Mouse (Mus musculus): ENCODE results near the gene Hapln1. TPM values are rescaled to one million over a fixed set of nuclear protein-coding genes. Genes with fewer than 3 reads are reported as not detected.

Hapln1 gene
- polyA plus RNA-seq, 1 experiment: 0.10 TPM

GRCm38 (mm10) chr13:89564518-89564917 is 24.9 kb downstream of the Hapln1 start:
- TF ChIP-seq POLR2A (IDR thresholded peaks at IDR 0.05; ENCODE audit: control insufficient read depth, low read depth, low read length): no peak
- no peak for TF ChIP-seq CTCF (IDR thresholded peaks at IDR 0.05; ENCODE audit: control insufficient read depth, insufficient read depth, insufficient replicate concordance, low read depth, low read length)
- no peak overlapping the region for H3K27ac ChIP-seq (ENCODE audit: control insufficient read depth, insufficient read depth, low read depth, low read length)
- H3K27me3 ChIP-seq (ENCODE audit: control insufficient read depth, insufficient read depth, low read length): no peaks in the 10 kb centered on the region
- no peaks in the 10 kb centered on the region for H3K36me3 ChIP-seq (ENCODE audit: control insufficient read depth, insufficient read depth, low read length)
- H3K4me1 ChIP-seq (ENCODE audit: control insufficient read depth, insufficient read depth, low read length): no peaks in the 10 kb centered on the region
- H3K4me3 ChIP-seq (ENCODE audit: control insufficient read depth, low read depth, low read length): no peak overlapping the region

DNA sequence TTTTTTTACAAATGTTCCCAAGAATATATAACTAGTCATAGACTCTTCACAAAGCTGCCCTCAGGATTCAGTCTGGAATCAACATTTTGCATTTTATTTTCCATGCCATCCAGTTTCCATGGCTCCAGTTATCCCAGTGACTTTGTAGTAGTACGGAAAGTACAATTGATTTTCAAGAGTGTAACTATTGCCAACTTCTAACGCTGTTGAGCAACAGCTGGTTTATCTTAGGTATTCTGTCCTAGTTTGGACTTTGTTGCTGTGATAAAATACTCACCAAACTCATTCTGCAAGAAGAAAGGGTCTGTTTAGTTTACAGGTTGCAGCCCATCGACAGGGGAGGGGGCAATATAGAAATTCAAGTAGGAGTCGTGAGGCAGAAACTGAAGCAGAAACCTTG is 26.7 kb downstream of the Hapln1 start:
- Histone ChIP-seq H3K36me3 (ENCODE audit: control insufficient read depth, insufficient read depth, low read length) (no peaks in the 10 kb centered on the region), H3K4me3 (ENCODE audit: control insufficient read depth, low read depth, low read length) (no peak overlapping the region), H3K27me3 (ENCODE audit: control insufficient read depth, insufficient read depth, low read length) (no peaks in the 10 kb centered on the region), H3K4me1 (ENCODE audit: control insufficient read depth, insufficient read depth, low read length) (no peaks in the 10 kb centered on the region), H3K27ac (ENCODE audit: control insufficient read depth, insufficient read depth, low read depth, low read length) (no peak overlapping the region)
- no peak for TF ChIP-seq CTCF (IDR thresholded peaks at IDR 0.05; ENCODE audit: control insufficient read depth, insufficient read depth, insufficient replicate concordance, low read depth, low read length)
- no peak for TF ChIP-seq POLR2A (IDR thresholded peaks at IDR 0.05; ENCODE audit: control insufficient read depth, low read depth, low read length)

DNA sequence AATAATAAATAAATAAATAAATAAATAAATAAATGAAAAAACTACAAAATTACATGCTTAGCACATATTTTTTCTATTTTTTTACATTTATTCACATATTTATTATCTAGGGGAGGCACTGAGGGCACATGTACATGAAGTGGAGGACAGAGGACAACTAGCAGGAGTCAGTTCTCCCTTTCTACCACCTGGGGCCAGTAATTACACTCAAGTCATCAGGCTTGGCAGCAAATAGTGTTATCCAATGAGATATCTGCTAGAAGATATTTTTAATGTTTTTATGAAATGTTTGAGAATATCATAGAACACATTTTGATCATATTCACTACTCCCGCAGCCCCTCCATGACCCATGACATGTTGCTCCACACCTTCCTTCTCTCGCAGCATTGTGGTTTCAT is 39.5 kb downstream of the Hapln1 start:
- Histone ChIP-seq H3K4me3 (ENCODE audit: control insufficient read depth, low read depth, low read length) (no peak overlapping the region), H3K27me3 (ENCODE audit: control insufficient read depth, insufficient read depth, low read length) (no peaks in the 10 kb centered on the region), H3K36me3 (ENCODE audit: control insufficient read depth, insufficient read depth, low read length) (no peaks in the 10 kb centered on the region), H3K4me1 (ENCODE audit: control insufficient read depth, insufficient read depth, low read length) (no peaks in the 10 kb centered on the region), H3K27ac (ENCODE audit: control insufficient read depth, insufficient read depth, low read depth, low read length) (no peak overlapping the region)
- TF ChIP-seq CTCF (IDR thresholded peaks at IDR 0.05; ENCODE audit: control insufficient read depth, insufficient read depth, insufficient replicate concordance, low read depth, low read length) (no peak), POLR2A (IDR thresholded peaks at IDR 0.05; ENCODE audit: control insufficient read depth, low read depth, low read length) (no peak)

DNA sequence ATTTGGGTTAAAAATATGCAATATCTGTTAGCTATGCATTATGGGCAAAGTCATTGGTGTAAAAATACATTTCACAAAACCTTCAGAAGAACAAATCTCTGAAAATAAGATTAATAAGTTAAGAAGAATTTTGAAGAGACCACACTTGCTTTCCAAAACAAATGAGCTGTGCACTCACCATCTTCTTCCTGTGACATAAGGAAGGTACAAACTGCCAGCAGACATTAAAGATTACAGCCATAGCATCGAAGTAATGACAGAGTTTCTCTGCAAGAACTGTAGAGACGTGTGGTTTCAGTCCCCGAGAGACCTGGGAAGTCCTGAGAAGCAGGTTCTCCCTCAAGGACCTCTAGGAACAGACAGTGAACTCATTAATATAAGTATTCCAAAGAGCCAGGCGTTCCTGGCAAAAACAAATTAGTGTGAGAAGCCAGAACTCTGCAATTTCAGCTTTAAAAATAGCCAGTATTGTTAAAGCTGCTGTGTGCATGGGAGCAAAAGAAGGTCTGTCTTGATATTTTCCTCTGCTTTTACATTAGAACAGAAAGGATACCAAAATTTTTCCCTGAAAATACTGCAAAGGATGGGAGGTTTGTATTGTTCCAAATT is 43.6 kb downstream of the Hapln1 start:
- no peak for TF ChIP-seq CTCF (IDR thresholded peaks at IDR 0.05; ENCODE audit: control insufficient read depth, insufficient read depth, insufficient replicate concordance, low read depth, low read length)
- H3K36me3 ChIP-seq (ENCODE audit: control insufficient read depth, insufficient read depth, low read length): no peaks in the 10 kb centered on the region
- no peak overlapping the region for H3K4me3 ChIP-seq (ENCODE audit: control insufficient read depth, low read depth, low read length)
- H3K27ac ChIP-seq (ENCODE audit: control insufficient read depth, insufficient read depth, low read depth, low read length): no peak overlapping the region
- no peaks in the 10 kb centered on the region for H3K27me3 ChIP-seq (ENCODE audit: control insufficient read depth, insufficient read depth, low read length)
- H3K4me1 ChIP-seq (ENCODE audit: control insufficient read depth, insufficient read depth, low read length): no peaks in the 10 kb centered on the region

DNA sequence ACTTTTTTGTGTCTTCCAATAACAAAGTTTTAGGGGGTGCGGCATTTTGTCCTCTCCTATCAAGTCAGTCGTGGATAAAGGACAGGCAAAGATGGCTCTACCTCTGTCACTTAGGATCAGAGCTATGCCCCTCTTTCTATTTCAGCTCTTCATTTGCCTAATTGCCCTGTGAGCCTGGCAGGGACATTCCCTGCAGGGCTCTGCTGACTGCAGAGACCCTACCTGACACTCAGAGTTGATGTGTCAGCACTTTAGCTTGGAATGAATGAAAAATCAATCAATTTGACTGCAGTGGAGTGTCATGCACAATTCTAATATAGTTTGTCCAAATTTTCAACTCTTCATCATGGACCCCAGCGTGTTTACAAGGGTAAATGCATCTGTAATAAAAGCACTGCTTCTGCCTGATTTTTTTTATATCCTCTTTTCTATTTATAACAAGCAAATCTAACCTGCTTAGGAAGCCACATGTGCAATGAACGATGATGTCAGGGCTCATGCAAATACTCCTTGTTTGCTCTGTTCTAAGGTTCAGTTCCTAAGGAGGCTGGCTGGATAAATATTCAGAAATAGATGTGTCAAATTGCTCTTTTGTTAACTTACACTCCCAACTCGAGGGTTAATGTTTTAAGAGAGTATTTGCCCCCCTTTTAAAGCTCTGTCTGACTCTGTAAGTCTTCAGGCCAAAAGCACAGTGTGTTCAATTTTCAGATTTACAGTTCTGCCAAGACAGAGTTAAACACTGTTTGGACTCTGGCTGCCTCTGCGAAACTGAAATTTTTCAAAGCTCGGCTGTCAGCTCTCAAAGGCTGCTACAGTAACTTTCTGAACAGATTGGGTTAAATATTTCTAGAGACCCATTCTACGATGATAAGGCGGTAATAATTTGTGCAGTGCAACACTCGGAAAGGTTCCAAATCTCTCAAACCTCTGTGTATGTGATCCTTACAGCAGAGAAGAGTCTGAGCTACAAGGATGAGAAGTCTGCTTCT is 44.4 kb downstream of the Hapln1 start:
- Histone ChIP-seq H3K27me3 (ENCODE audit: control insufficient read depth, insufficient read depth, low read length) (no peaks in the 10 kb centered on the region), H3K4me1 (ENCODE audit: control insufficient read depth, insufficient read depth, low read length) (no peaks in the 10 kb centered on the region), H3K4me3 (ENCODE audit: control insufficient read depth, low read depth, low read length) (no peak overlapping the region), H3K36me3 (ENCODE audit: control insufficient read depth, insufficient read depth, low read length) (no peaks in the 10 kb centered on the region), H3K27ac (ENCODE audit: control insufficient read depth, insufficient read depth, low read depth, low read length) (no peak overlapping the region)
- TF ChIP-seq CTCF (IDR thresholded peaks at IDR 0.05; ENCODE audit: control insufficient read depth, insufficient read depth, insufficient replicate concordance, low read depth, low read length) (no peak), POLR2A (IDR thresholded peaks at IDR 0.05; ENCODE audit: control insufficient read depth, low read depth, low read length) (no peak)

- Histone ChIP-seq H3K27me3 (ENCODE audit: control insufficient read depth, insufficient read depth, low read length) (no peaks in the 10 kb centered on the region), H3K4me3 (ENCODE audit: control insufficient read depth, low read depth, low read length) (no peak overlapping the region), H3K36me3 (ENCODE audit: control insufficient read depth, insufficient read depth, low read length) (no peaks in the 10 kb centered on the region), H3K27ac (ENCODE audit: control insufficient read depth, insufficient read depth, low read depth, low read length) (no peak overlapping the region), H3K4me1 (ENCODE audit: control insufficient read depth, insufficient read depth, low read length) (no peaks in the 10 kb centered on the region)
- TF ChIP-seq POLR2A (IDR thresholded peaks at IDR 0.05; ENCODE audit: control insufficient read depth, low read depth, low read length): no peak
- no peak for TF ChIP-seq CTCF (IDR thresholded peaks at IDR 0.05; ENCODE audit: control insufficient read depth, insufficient read depth, insufficient replicate concordance, low read depth, low read length)
These were observed 45.5 kb downstream of the Hapln1 start for GRCm38 (mm10) chr13:89585144-89585543.

DNA sequence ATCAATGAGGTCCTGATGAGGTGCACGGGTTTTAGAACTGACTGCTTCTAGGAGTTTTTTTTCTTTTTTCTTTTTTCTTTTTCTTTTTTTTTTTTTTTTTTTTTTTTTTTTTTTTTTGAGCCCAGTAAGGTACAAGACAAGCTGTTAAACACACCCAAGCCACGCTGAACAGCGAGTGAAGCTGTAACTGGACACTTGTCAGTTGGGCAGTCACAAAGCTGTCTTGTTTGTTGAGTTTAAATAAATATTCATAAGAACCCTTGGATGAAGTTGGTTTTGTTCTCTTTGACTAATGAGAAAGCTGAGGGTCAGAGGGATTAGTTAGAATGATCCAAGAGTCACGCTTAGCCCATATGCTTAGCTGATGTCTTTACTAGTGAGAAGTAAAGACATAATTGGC is 55.5 kb downstream of the Hapln1 start:
- no peak overlapping the region for H3K27ac ChIP-seq (ENCODE audit: control insufficient read depth, insufficient read depth, low read depth, low read length)
- no peaks in the 10 kb centered on the region for H3K36me3 ChIP-seq (ENCODE audit: control insufficient read depth, insufficient read depth, low read length)
- no peak overlapping the region for H3K4me3 ChIP-seq (ENCODE audit: control insufficient read depth, low read depth, low read length)
- H3K27me3 ChIP-seq (ENCODE audit: control insufficient read depth, insufficient read depth, low read length): no peaks in the 10 kb centered on the region
- H3K4me1 ChIP-seq (ENCODE audit: control insufficient read depth, insufficient read depth, low read length): no peaks in the 10 kb centered on the region
- no peak for TF ChIP-seq CTCF (IDR thresholded peaks at IDR 0.05; ENCODE audit: control insufficient read depth, insufficient read depth, insufficient replicate concordance, low read depth, low read length)
- no peak for TF ChIP-seq POLR2A (IDR thresholded peaks at IDR 0.05; ENCODE audit: control insufficient read depth, low read depth, low read length)
